Mouse (Mus musculus) lung, embryonic 14.5 days (tissue): ENCODE results near the gene Foxm1. TPM values are rescaled to one million over a fixed set of nuclear protein-coding genes. Genes with fewer than 3 reads are reported as not detected.

Experiments used
- ATAC-seq: fragments of 200-750 bp; cut with Nextera tagmentation; 2 replicates; pipeline ENCODE4 v1.8.0; 2017; ENCODE audit warnings: mild to moderate bottlenecking, moderate TSS enrichment, moderate library complexity; ENCODE audit not compliant: insufficient read depth
- DNase-seq: peaks from one replicate; pipeline ENCODE4 v3.0.0-alpha.2; 2015
- H3K27ac ChIP-seq: fragments of 300-500 bp; sonication (generic); 2 replicates; pipeline ENCODE4 v1.5.1; 2014; ENCODE audit warnings: low read depth, mild to moderate bottlenecking, moderate library complexity
- H3K27me3 ChIP-seq: fragments of 300-500 bp; sonication (generic); 2 replicates; pipeline ENCODE4 v1.6.1; 2014; ENCODE audit warnings: low read length, control low read depth; ENCODE audit not compliant: insufficient read depth
- H3K36me3 ChIP-seq: fragments of 300-500 bp; sonication (generic); 2 replicates; pipeline ENCODE4 v1.6.1; 2014; ENCODE audit warnings: control low read depth; ENCODE audit not compliant: insufficient read depth
- H3K4me1 ChIP-seq: fragments of 300-500 bp; sonication (generic); 2 replicates; pipeline ENCODE4 v1.6.1; 2014; ENCODE audit warnings: antibody characterized with exemption, control low read depth; ENCODE audit not compliant: insufficient read depth
- H3K4me2 ChIP-seq: fragments of 300-500 bp; sonication (generic); 2 replicates; pipeline ENCODE4 v1.6.1; 2014; ENCODE audit warnings: mild to moderate bottlenecking
- H3K4me3 ChIP-seq: fragments of 300-500 bp; sonication (generic); 2 replicates; pipeline ENCODE4 v1.5.1; 2014; ENCODE audit warnings: low read depth, low read length
- H3K9ac ChIP-seq: fragments of 300-500 bp; sonication (generic); 2 replicates; pipeline ENCODE4 v1.6.1; 2014
- H3K9me3 ChIP-seq: fragments of 300-500 bp; sonication (generic); 2 replicates; pipeline ENCODE4 v1.6.1; 2016; ENCODE audit warnings: low read depth, low read length, control low read depth
- CTCF ChIP-seq: IDR thresholded peaks from 2 replicates; pipeline ENCODE4 v1.5.1; 2016; ENCODE audit warnings: antibody characterized with exemption, low read depth
- WGBS: fragments of 180-500 bp; shearing (Covaris S2); extraction: QIAGEN DNeasy Blood & Tissue Kit; methylation state at CpG from one replicate; pipeline ENCODE4 v1.1.7; 2014; 5-methylcytosine and 5-hydroxymethylcytosine counted together
- polyA plus RNA-seq: library from polyadenylated mRNA; unstranded; fragments of >200 nt; fragmentation: Nextera tagmentation; extraction: Ambion mirVana; gene quantifications from 2 replicates; pipeline ENCODE4 v1.2.1, GENCODE M21; 2014

Gene Foxm1
- polyA plus RNA-seq, 1 experiment from 2014 or later: 56.7 TPM

GRCm38 (mm10) chr6:128411115-128411514, 48.3 kb downstream of the Foxm1 start:
- H3K27ac ChIP-seq: no peak overlapping the region
- H3K4me1 ChIP-seq: no peaks in the 10 kb centered on the region
- no peaks in the 10 kb centered on the region for H3K9me3 ChIP-seq
- ATAC-seq (peak; percentile 65; the same call in 1 of the 2 replicates), DNase-seq (peak; percentile 88)
- no peaks in the 10 kb centered on the region for H3K27me3 ChIP-seq
- 17% methylated on average over 3 of the region's 3 CpGs for WGBS
- no peak overlapping the region for H3K4me3 ChIP-seq
- H3K36me3 ChIP-seq: peaks cover 69% of the 10 kb centered on the region
- TF ChIP-seq CTCF: peak; percentile 94
- no peak overlapping the region for H3K4me2 ChIP-seq
- no peak overlapping the region for H3K9ac ChIP-seq

- H3K9me3 ChIP-seq: no peaks in the 10 kb centered on the region
- no peak overlapping the region for H3K27ac ChIP-seq
- no peaks in the 10 kb centered on the region for H3K4me1 ChIP-seq
- 74% methylated on average over 5 of the region's 5 CpGs for WGBS
- H3K4me2 ChIP-seq: no peak overlapping the region
- DNase-seq: no peak
- no peak overlapping the region for H3K9ac ChIP-seq
- no peak for TF ChIP-seq CTCF
- H3K36me3 ChIP-seq: peaks cover 27% of the 10 kb centered on the region
- ATAC-seq: no peak
- H3K27me3 ChIP-seq: no peaks in the 10 kb centered on the region
- no peak overlapping the region for H3K4me3 ChIP-seq
These were observed 53.4 kb downstream of the Foxm1 start for GRCm38 (mm10) chr6:128416169-128416568.

- ATAC-seq (no peak), DNase-seq (no peak)
- peaks cover 9% of the 10 kb centered on the region; the same call in 1 of the 2 replicates for H3K36me3 ChIP-seq
- H3K27ac ChIP-seq: no peak overlapping the region
- no peak overlapping the region for H3K9ac ChIP-seq
- H3K4me1 ChIP-seq: no peaks in the 10 kb centered on the region
- no peaks in the 10 kb centered on the region for H3K9me3 ChIP-seq
- no peak overlapping the region for H3K4me2 ChIP-seq
- no peak for TF ChIP-seq CTCF
- 88% methylated on average over 1 of the region's 1 CpGs for WGBS
- no peak overlapping the region for H3K4me3 ChIP-seq
- H3K27me3 ChIP-seq: no peaks in the 10 kb centered on the region
These were observed 55.3 kb downstream of the Foxm1 start for GRCm38 (mm10) chr6:128418076-128418475.

DNA sequence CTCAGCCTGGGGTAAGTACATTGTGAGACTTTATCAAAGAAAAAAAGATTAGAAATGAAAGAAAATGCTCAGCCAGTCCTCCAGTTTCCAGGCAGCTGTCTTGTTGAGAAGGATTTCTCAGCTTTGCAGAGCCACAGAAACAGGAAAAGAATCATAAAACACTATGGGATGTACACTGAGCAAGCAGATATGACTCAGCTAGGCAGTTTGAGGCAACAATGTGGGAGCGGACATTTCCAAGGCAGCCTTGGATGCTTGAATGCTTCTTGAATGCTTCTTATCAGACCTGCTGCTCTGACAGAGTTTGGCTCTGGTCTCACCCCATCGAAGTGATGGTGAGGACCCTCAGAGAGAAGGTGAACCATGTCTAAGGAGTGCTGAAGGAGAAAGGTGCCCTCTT, 58.3 kb downstream of the Foxm1 start:
- Histone ChIP-seq H3K9ac (no peak overlapping the region), H3K4me3 (no peak overlapping the region), H3K27me3 (no peaks in the 10 kb centered on the region), H3K9me3 (no peaks in the 10 kb centered on the region), H3K4me2 (no peak overlapping the region), H3K27ac (no peak overlapping the region), H3K4me1 (0 out of 2 replicates have a peak, but pooled peaks cover 5% of the 10 kb centered on the region), H3K36me3 (0 out of 2 replicates have a peak, but pooled peaks cover 2% of the 10 kb centered on the region)
- no peak for ATAC-seq
- DNase-seq: no peak
- no peak for TF ChIP-seq CTCF
- WGBS: 99% methylated on average over 2 of the region's 2 CpGs

DNA sequence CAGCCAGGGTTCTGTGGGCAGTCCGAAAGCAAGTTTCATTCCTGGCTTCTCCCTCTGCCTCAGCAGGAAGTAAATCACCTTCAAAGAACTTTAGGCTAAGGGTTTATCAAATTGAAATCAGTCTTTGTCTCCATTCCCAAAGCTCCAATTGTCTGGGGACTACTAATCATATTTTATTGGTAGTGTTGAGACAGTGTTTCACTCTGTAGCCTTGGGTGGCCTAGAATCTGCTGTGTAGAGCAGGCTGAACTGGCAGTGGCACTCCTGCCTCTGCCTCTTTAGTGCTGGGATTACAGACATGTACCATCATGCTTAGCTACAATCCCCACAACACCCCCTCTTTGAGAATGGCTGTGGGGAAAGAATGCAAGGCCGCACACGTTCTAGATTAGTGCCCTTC, 58.7 kb downstream of the Foxm1 start:
- no peak overlapping the region for H3K4me3 ChIP-seq
- no peak overlapping the region for H3K9ac ChIP-seq
- no peak overlapping the region for H3K27ac ChIP-seq
- 0 out of 2 replicates have a peak, but pooled peaks cover 5% of the 10 kb centered on the region for H3K4me1 ChIP-seq
- no peak overlapping the region for H3K4me2 ChIP-seq
- H3K27me3 ChIP-seq: no peaks in the 10 kb centered on the region
- H3K36me3 ChIP-seq: 0 out of 2 replicates have a peak, but pooled peaks cover 2% of the 10 kb centered on the region
- H3K9me3 ChIP-seq: no peaks in the 10 kb centered on the region
- WGBS: 85% methylated on average over 3 of the region's 3 CpGs
- TF ChIP-seq CTCF: no peak
- ATAC-seq: no peak
- no peak for DNase-seq

- Histone ChIP-seq H3K27ac (peak overlapping the region; percentile 96), H3K36me3 (peaks cover 9% of the 10 kb centered on the region; the same call in 1 of the 2 replicates), H3K4me2 (peak overlapping the region; percentile 88), H3K27me3 (no peaks in the 10 kb centered on the region), H3K4me1 (0 out of 2 replicates have a peak, but pooled peaks cover 5% of the 10 kb centered on the region), H3K9ac (peak overlapping the region; percentile 76), H3K9me3 (no peaks in the 10 kb centered on the region), H3K4me3 (peak overlapping the region; percentile 64)
- peak; percentile 23 for DNase-seq
- 36% methylated on average over 15 of the region's 16 CpGs for WGBS
- TF ChIP-seq CTCF: no peak
- ATAC-seq: peak; percentile 48; the same call in 1 of the 2 replicates
These were observed 60.9 kb downstream of the Foxm1 start for GRCm38 (mm10) chr6:128423496-128424268.

DNA sequence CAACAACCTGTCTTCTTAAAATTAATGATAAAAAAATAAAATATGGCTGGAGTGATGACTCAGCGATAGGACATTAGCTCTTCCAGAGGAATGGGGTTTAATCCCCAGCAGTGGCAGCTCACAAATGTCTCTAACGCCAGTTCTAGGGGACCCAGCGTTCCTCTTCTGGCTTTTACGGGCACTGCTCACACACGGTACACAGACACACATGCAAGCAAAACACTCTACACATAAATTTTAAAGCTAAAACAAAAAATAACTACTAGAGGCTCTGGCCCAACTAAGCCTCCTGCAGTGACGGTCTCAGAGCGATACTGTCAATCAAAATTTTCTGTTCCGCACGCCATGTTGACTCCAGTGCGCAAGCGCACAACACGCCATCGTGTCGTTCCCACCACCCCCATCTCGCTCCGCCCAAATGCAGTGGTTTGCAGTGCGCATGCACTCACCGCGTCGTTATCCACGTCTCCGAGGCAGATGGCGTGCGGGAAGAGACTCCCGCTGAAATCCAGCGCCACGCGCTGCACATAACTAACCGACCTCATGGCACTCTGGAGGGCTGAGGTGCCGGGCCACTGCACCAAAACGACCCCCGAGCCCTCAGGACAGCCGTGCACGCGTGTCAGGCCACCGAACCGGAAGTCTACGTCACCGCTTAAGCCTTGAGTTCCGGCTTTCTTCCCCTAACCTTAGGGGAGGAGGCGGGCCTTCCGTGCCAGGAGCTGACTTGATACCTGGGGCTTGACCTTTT, 61.7 kb downstream of the Foxm1 start, which contains the start of gene Itfg2:
TSS of gene Itfg2 (minus strand) at position 663 of the 751 bp plus-strand sequence.
- Histone ChIP-seq H3K27me3 (no peaks in the 10 kb centered on the region), H3K36me3 (peaks cover 16% of the 10 kb centered on the region; the same call in 1 of the 2 replicates), H3K9ac (peak within 1 kb of the TSS; percentile 76), H3K9me3 (no peaks in the 10 kb centered on the region), H3K4me3 (peak within 1 kb of the TSS; percentile 64), H3K27ac (peak within 1 kb of the TSS; percentile 96), H3K4me1 (0 out of 2 replicates have a peak, but pooled peaks cover 5% of the 10 kb centered on the region), H3K4me2 (peak within 1 kb of the TSS; percentile 88)
- ATAC-seq (peak; percentile 94), DNase-seq (peak; percentile 99)
- WGBS: under 1% methylated on average over 42 of the region's 42 CpGs
- no peak for TF ChIP-seq CTCF
